Mouse (Mus musculus): ENCODE measurements around the gene Slc2a9.

DNA sequence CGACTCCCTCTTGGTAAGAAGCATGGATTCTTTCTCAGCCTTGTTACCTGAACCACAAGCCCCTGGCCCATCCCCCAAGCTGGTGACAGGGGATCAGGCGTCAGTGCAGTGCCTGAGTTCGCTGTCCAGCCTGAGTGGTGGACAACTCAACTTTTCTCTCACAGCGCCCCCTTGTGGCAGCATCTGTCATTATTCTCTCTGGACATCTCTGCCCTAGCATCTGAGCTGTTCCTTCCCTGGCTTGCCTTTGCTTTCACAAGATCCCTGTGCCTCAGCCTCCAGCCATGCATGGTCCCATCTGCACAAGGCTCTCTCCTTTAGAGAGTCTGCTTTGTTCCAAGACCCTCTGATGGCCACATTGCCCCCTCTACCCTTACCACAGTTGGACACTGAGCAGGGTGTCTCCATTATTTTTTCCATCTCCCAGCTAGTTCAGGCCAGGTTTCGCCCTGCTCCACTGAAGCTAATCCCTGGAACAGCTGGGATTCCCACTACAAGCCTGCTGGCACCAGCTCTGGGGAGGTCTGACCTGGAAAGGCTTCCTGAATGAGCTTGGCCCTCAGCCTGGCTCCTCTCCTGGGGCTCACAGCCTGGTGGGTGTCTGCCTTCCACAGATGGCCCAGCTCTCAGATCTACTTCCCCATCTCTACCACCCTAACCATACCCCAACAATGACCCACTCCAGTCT, 32.9 kb downstream of the Slc2a9 start:
- no peak for TF ChIP-seq GATA1 (IDR thresholded peaks at IDR 0.05; ENCODE audit: borderline replicate concordance, low read length)
- no peak for TF ChIP-seq FLI1 (IDR thresholded peaks at IDR 0.05; ENCODE audit: low read length)

Data from megakaryocyte, embryonic 14.5 days (primary cell).